Mouse (Mus musculus) neural tube, embryonic 12.5 days (tissue): ENCODE data around the gene Pkd1l3. TPM values are rescaled to one million over a fixed set of nuclear protein-coding genes. Genes with fewer than 3 reads are reported as not detected.
A peak's percentile ranks its signal among the peaks of the same experiment; 100 is the strongest.

Experiments used
- ATAC-seq: fragments of 200-750 bp; cut with Nextera tagmentation; 2 replicates; pipeline ENCODE4 v1.8.0; 2017; ENCODE audit warnings: low read depth, mild to moderate bottlenecking, moderate TSS enrichment, moderate library complexity; ENCODE audit not compliant: low FRiP score
- H3K27ac ChIP-seq: fragments of 300-500 bp; sonication (generic); 2 replicates; pipeline ENCODE4 v1.5.1; 2016
- H3K27me3 ChIP-seq: fragments of 300-500 bp; sonication (generic); replicated peaks from 2 replicates; pipeline ENCODE4 v1.6.1; 2016; ENCODE audit warnings: mild to moderate bottlenecking
- H3K36me3 ChIP-seq: fragments of 300-500 bp; sonication (generic); 2 replicates; pipeline ENCODE4 v1.6.1; 2016; ENCODE audit warnings: mild to moderate bottlenecking
- H3K4me1 ChIP-seq: fragments of 300-500 bp; sonication (generic); 2 replicates; pipeline ENCODE4 v1.6.1; 2016
- H3K4me2 ChIP-seq: fragments of 300-500 bp; sonication (generic); replicated peaks from 2 replicates; pipeline ENCODE4 v1.6.1; 2016; ENCODE audit warnings: mild to moderate bottlenecking
- H3K4me3 ChIP-seq: fragments of 300-500 bp; sonication (generic); 2 replicates; pipeline ENCODE4 v1.5.1; 2016
- H3K9ac ChIP-seq: fragments of 300-500 bp; sonication (generic); 2 replicates; pipeline ENCODE4 v1.6.1; 2016; ENCODE audit warnings: mild to moderate bottlenecking
- H3K9me3 ChIP-seq: fragments of 300-500 bp; sonication (generic); 2 replicates; pipeline ENCODE4 v1.6.1; 2016; ENCODE audit warnings: mild to moderate bottlenecking
- WGBS: fragments of 180-500 bp; shearing (Covaris S2); methylation state at CpG from one replicate; pipeline ENCODE4 v1.1.7; 2016; 5-methylcytosine and 5-hydroxymethylcytosine counted together
- polyA plus RNA-seq: library from polyadenylated mRNA; unstranded; fragments of >200 nt; fragmentation: Nextera tagmentation; extraction: Ambion mirVana; gene quantifications from 2 replicates; pipeline ENCODE4 v1.2.1, GENCODE M21; 2016

The Pkd1l3 gene
- polyA plus RNA-seq, 1 experiment from 2014 or later = 0.14 TPM

- H3K4me2 ChIP-seq = peak overlapping the region; percentile 85
These were observed 92.0 kb downstream of the Pkd1l3 start for GRCm38 (mm10) chr8:109706076-109706873.

GRCm38 (mm10) chr8:109706874-109707237 is 92.5 kb downstream of the Pkd1l3 start:
- ATAC-seq = peak; percentile 57; the same call in 1 of the 2 replicates
- Histone ChIP-seq H3K9ac (peak overlapping the region; percentile 99; the same call in 1 of the 2 replicates), H3K27me3 (peaks cover 6% of the 10 kb centered on the region), H3K9me3 (no peaks in the 10 kb centered on the region), H3K4me2 (peak overlapping the region; percentile 85), H3K36me3 (peaks cover 37% of the 10 kb centered on the region), H3K4me3 (peak overlapping the region; percentile 98), H3K4me1 (peaks cover 22% of the 10 kb centered on the region), H3K27ac (no peak overlapping the region)
- WGBS = 24% methylated on average over 2 of the region's 2 CpGs

More at GRCm38 (mm10) chr8:109706076-109706873, 92.0 kb downstream of the Pkd1l3 start:
- ATAC-seq = peak; percentile 61
- Histone ChIP-seq H3K27ac (peak overlapping the region; percentile 92; the same call in 1 of the 2 replicates), H3K36me3 (peaks cover 32% of the 10 kb centered on the region), H3K4me3 (peak overlapping the region; percentile 98), H3K9me3 (no peaks in the 10 kb centered on the region), H3K27me3 (peaks cover 6% of the 10 kb centered on the region), H3K4me1 (peaks cover 22% of the 10 kb centered on the region), H3K9ac (peak overlapping the region; percentile 99)
- 1% methylated on average over 30 of the region's 30 CpGs for WGBS

GRCm38 (mm10) chr8:109707921-109708320 is 93.6 kb downstream of the Pkd1l3 start:
- 95% methylated on average over 4 of the region's 4 CpGs for WGBS
- no peaks in the 10 kb centered on the region for H3K9me3 ChIP-seq
- no peak overlapping the region for H3K27ac ChIP-seq
- no peak for ATAC-seq
- H3K9ac ChIP-seq = no peak overlapping the region
- 0 out of 2 replicates have a peak overlapping the region, but pooled peaks have one; percentile 85 for H3K4me2 ChIP-seq
- peaks cover 48% of the 10 kb centered on the region for H3K36me3 ChIP-seq
- H3K27me3 ChIP-seq = peaks cover 6% of the 10 kb centered on the region
- peaks cover 22% of the 10 kb centered on the region for H3K4me1 ChIP-seq
- H3K4me3 ChIP-seq = no peak overlapping the region

- H3K4me2 ChIP-seq = no peak overlapping the region
- H3K9ac ChIP-seq = no peak overlapping the region
- H3K27me3 ChIP-seq = no peaks in the 10 kb centered on the region
- no peak overlapping the region for H3K27ac ChIP-seq
- H3K4me1 ChIP-seq = peaks cover 6% of the 10 kb centered on the region
- H3K4me3 ChIP-seq = no peak overlapping the region
- no peak for ATAC-seq
- WGBS = 92% methylated on average over 1 of the region's 1 CpGs
- H3K9me3 ChIP-seq = no peaks in the 10 kb centered on the region
- peaks cover 89% of the 10 kb centered on the region for H3K36me3 ChIP-seq
These were observed 98.2 kb downstream of the Pkd1l3 start for GRCm38 (mm10) chr8:109712521-109712920.

- Histone ChIP-seq H3K4me3 (no peak overlapping the region), H3K36me3 (peaks cover 94% of the 10 kb centered on the region), H3K9ac (no peak overlapping the region), H3K27me3 (no peaks in the 10 kb centered on the region), H3K9me3 (no peaks in the 10 kb centered on the region), H3K27ac (no peak overlapping the region), H3K4me1 (no peaks in the 10 kb centered on the region), H3K4me2 (no peak overlapping the region)
- no peak for ATAC-seq
- WGBS = 95% methylated on average over 5 of the region's 5 CpGs
These were observed 100.6 kb downstream of the Pkd1l3 start for GRCm38 (mm10) chr8:109714961-109715360.

Other genes starting within 250 kb of the Pkd1l3 start
- 1.7 and 1.8 TPM in 2 replicates for gene Pmfbp1, start 120.5 kb upstream of the Pkd1l3 start, polyA plus RNA-seq
- gene Dhx38, start 48.7 kb upstream of the Pkd1l3 start, polyA plus RNA-seq = 28.2 and 28.4 TPM in 2 replicates
- gene Txnl4b, start 48.6 kb upstream of the Pkd1l3 start, polyA plus RNA-seq = 23.4 and 28.4 TPM in 2 replicates
- gene Hp, start 35.3 kb upstream of the Pkd1l3 start, polyA plus RNA-seq = 0.89 and 0.94 TPM in 2 replicates
- 33.8 and 34.3 TPM in 2 replicates for gene Dhodh, start 5.8 kb upstream of the Pkd1l3 start, polyA plus RNA-seq
- 197 TPM in 2 replicates for gene Ist1, start 78.7 kb downstream of the Pkd1l3 start, polyA plus RNA-seq
- 77.7 and 79.1 TPM in 2 replicates for gene Zfp821, start 91.0 kb downstream of the Pkd1l3 start, polyA plus RNA-seq
- gene Atxn1l, start 123.2 kb downstream of the Pkd1l3 start, polyA plus RNA-seq = 6.3 and 7.8 TPM in 2 replicates
- 56.4 and 62.9 TPM in 2 replicates for gene Ap1g1, start 164.0 kb downstream of the Pkd1l3 start, polyA plus RNA-seq